ENCODE assay signal across 8 mouse cellular contexts in genomic region chr12:4037511-4037910, GRCm38 (mm10). TPM values are rescaled to one million over a fixed set of nuclear protein-coding genes. Genes with fewer than 3 reads are reported as not detected.
DNase-seq lines count a peak whose midpoint lies in the region; ATAC-seq lines count a peak whose summit lies in the region.

No protein-coding gene starts in this region.

- H3K4me2 ChIP-seq in liver, embryonic 12.5 days, result peak overlapping the region; percentile 79; the same call in 1 of the 2 replicates
- H3K4me2 ChIP-seq in liver, embryonic 11.5 days, result no peak overlapping the region; the same call in 1 of the 2 replicates
- H3K4me2 ChIP-seq in forebrain, embryonic 12.5 days, result peak overlapping the region; percentile 76
- H3K4me2 ChIP-seq in intestine, embryonic 15.5 days (replicated peaks), result peak overlapping the region; percentile 93
- peak overlapping the region; percentile 71 for H3K4me2 ChIP-seq in neural tube, embryonic 15.5 days

- H3K36me3 ChIP-seq in liver, embryonic 12.5 days, result no peaks in the 10 kb centered on the region
- no peaks in the 10 kb centered on the region for H3K36me3 ChIP-seq in liver, embryonic 11.5 days (ENCODE audit: control insufficient read depth, insufficient read depth, low read length)
- no peaks in the 10 kb centered on the region for H3K36me3 ChIP-seq in forebrain, embryonic 12.5 days (replicated peaks)
- no peaks in the 10 kb centered on the region for H3K36me3 ChIP-seq in intestine, embryonic 15.5 days
- H3K36me3 ChIP-seq in neural tube, embryonic 15.5 days, result 0 out of 2 replicates have a peak, but pooled peaks cover 4% of the 10 kb centered on the region

- ATAC-seq in liver, embryonic 12.5 days, result no peak
- no peak for ATAC-seq in liver, embryonic 11.5 days (replicated peaks; ENCODE audit: low FRiP score)
- ATAC-seq in forebrain, embryonic 12.5 days (ENCODE audit: low FRiP score), result no peak
- no peak for ATAC-seq in intestine, embryonic 15.5 days
- 0 out of 2 replicates have a peak, but pooled peaks have one; percentile 2 for ATAC-seq in neural tube, embryonic 15.5 days (ENCODE audit: low FRiP score)

- H3K4me3 ChIP-seq in liver, embryonic 12.5 days, result no peak overlapping the region
- no peak overlapping the region for H3K4me3 ChIP-seq in liver, embryonic 11.5 days (ENCODE audit: low read depth, low read length)
- peak overlapping the region; percentile 84 for H3K4me3 ChIP-seq in forebrain, embryonic 12.5 days (replicated peaks)
- H3K4me3 ChIP-seq in intestine, embryonic 15.5 days (replicated peaks), result peak overlapping the region; percentile 69
- peak overlapping the region; percentile 91 for H3K4me3 ChIP-seq in neural tube, embryonic 15.5 days (replicated peaks)

- H3K9ac ChIP-seq in liver, embryonic 12.5 days, result no peak overlapping the region
- no peak overlapping the region for H3K9ac ChIP-seq in liver, embryonic 11.5 days (ENCODE audit: low read depth, low read length)
- peak overlapping the region; percentile 89 for H3K9ac ChIP-seq in forebrain, embryonic 12.5 days
- no peak overlapping the region for H3K9ac ChIP-seq in intestine, embryonic 15.5 days
- H3K9ac ChIP-seq in neural tube, embryonic 15.5 days (replicated peaks), result peak overlapping the region; percentile 73

- WGBS in liver, embryonic 12.5 days (ENCODE audit: insufficient replicate concordance), result 25% methylated on average over 5 of the region's 5 CpGs
- 35% methylated on average over 5 of the region's 5 CpGs for WGBS in liver, embryonic 11.5 days
- WGBS in forebrain, embryonic 12.5 days, result 28% methylated on average over 5 of the region's 5 CpGs
- 40% methylated on average over 5 of the region's 5 CpGs for WGBS in intestine, embryonic 15.5 days
- WGBS in neural tube, embryonic 15.5 days, result 18% methylated on average over 5 of the region's 5 CpGs

- DNase-seq in liver, embryonic 11.5 days (ENCODE audit: low spot score), result no peak
- no peak for DNase-seq in spleen, adult 18-20 months
- no peak for DNase-seq in right cerebral cortex, postnatal 10 days (ENCODE audit: low spot score in 2 of 2)
- DNase-seq in thymus, adult 18-20 months, result no peak

- H3K27ac ChIP-seq in liver, embryonic 12.5 days, result no peak overlapping the region
- H3K27ac ChIP-seq in liver, embryonic 11.5 days (ENCODE audit: low read depth, low read length), result no peak overlapping the region
- no peak overlapping the region for H3K27ac ChIP-seq in forebrain, embryonic 12.5 days
- no peak overlapping the region for H3K27ac ChIP-seq in intestine, embryonic 15.5 days
- peak overlapping the region; percentile 84 for H3K27ac ChIP-seq in neural tube, embryonic 15.5 days (replicated peaks)

- H3K27me3 ChIP-seq in liver, embryonic 12.5 days (replicated peaks), result peaks cover 79% of the 10 kb centered on the region
- peaks cover 48% of the 10 kb centered on the region for H3K27me3 ChIP-seq in liver, embryonic 11.5 days (replicated peaks; ENCODE audit: control insufficient read depth, insufficient read depth, low read length)
- peaks cover 29% of the 10 kb centered on the region; the same call in 1 of the 2 replicates for H3K27me3 ChIP-seq in forebrain, embryonic 12.5 days
- no peaks in the 10 kb centered on the region for H3K27me3 ChIP-seq in intestine, embryonic 15.5 days (replicated peaks)
- H3K27me3 ChIP-seq in neural tube, embryonic 15.5 days (replicated peaks), result no peaks in the 10 kb centered on the region

- H3K4me1 ChIP-seq in liver, embryonic 12.5 days, result peaks cover 14% of the 10 kb centered on the region
- no peaks in the 10 kb centered on the region for H3K4me1 ChIP-seq in liver, embryonic 11.5 days (replicated peaks; ENCODE audit: control insufficient read depth, insufficient read depth, low read length)
- H3K4me1 ChIP-seq in forebrain, embryonic 12.5 days, result peaks cover 23% of the 10 kb centered on the region
- peaks cover 13% of the 10 kb centered on the region for H3K4me1 ChIP-seq in intestine, embryonic 15.5 days (replicated peaks)
- H3K4me1 ChIP-seq in neural tube, embryonic 15.5 days, result peaks cover 34% of the 10 kb centered on the region

- no peaks in the 10 kb centered on the region for H3K9me3 ChIP-seq in liver, embryonic 12.5 days (replicated peaks)
- H3K9me3 ChIP-seq in liver, embryonic 11.5 days (ENCODE audit: control insufficient read depth, low read length), result no peaks in the 10 kb centered on the region
- no peaks in the 10 kb centered on the region for H3K9me3 ChIP-seq in forebrain, embryonic 12.5 days
- H3K9me3 ChIP-seq in intestine, embryonic 15.5 days, result no peaks in the 10 kb centered on the region
- no peaks in the 10 kb centered on the region for H3K9me3 ChIP-seq in neural tube, embryonic 15.5 days (replicated peaks)

RNA-seq across cellular contexts. Expression of gene Efr3b, which starts 1.2 kb away (rescaled TPM):
- 0.41 and 0.50 TPM in 2 replicates for polyA plus RNA-seq in liver, embryonic 12.5 days (2016; fragmentation: Nextera tagmentation; extraction: Ambion mirVana)
- polyA plus RNA-seq in liver, embryonic 11.5 days (2014; fragmentation: Nextera tagmentation; extraction: Ambion mirVana), result 0.73 and 0.88 TPM in 2 replicates
- 24.5 and 27.2 TPM in 2 replicates for polyA plus RNA-seq in forebrain, embryonic 12.5 days (2016; fragmentation: Nextera tagmentation; extraction: Ambion mirVana)
- polyA plus RNA-seq in intestine, embryonic 15.5 days (2015; fragmentation: Nextera tagmentation; extraction: Ambion mirVana), result 3.0 and 3.2 TPM in 2 replicates
- polyA plus RNA-seq in neural tube, embryonic 15.5 days (2015; fragmentation: Nextera tagmentation; extraction: Ambion mirVana), result 27.2 and 33.6 TPM in 2 replicates

RNA-seq across cellular contexts. Expression of gene Dnajc27, which starts 44.9 kb away (rescaled TPM):
- 3.5 and 4.2 TPM in 2 replicates for polyA plus RNA-seq in liver, embryonic 12.5 days (2016; fragmentation: Nextera tagmentation; extraction: Ambion mirVana)
- 5.7 and 6.6 TPM in 2 replicates for polyA plus RNA-seq in liver, embryonic 11.5 days (2014; fragmentation: Nextera tagmentation; extraction: Ambion mirVana)
- 11.3 and 13.3 TPM in 2 replicates for polyA plus RNA-seq in forebrain, embryonic 12.5 days (2016; fragmentation: Nextera tagmentation; extraction: Ambion mirVana)
- polyA plus RNA-seq in intestine, embryonic 15.5 days (2015; fragmentation: Nextera tagmentation; extraction: Ambion mirVana), result 4.3 and 5.4 TPM in 2 replicates
- 20.0 and 21.3 TPM in 2 replicates for polyA plus RNA-seq in neural tube, embryonic 15.5 days (2015; fragmentation: Nextera tagmentation; extraction: Ambion mirVana)

Comparison
In these comparisons a context has a peak if more than half of its experiments do, and no peak if none do; other contexts are left out.
1. H3K4me3 ChIP-seq: peak in forebrain, embryonic 12.5 days (single experiment), intestine, embryonic 15.5 days (single experiment) and neural tube, embryonic 15.5 days (single experiment); none in liver, embryonic 12.5 days (single experiment) and liver, embryonic 11.5 days (single experiment).
2. H3K9ac ChIP-seq: peak in forebrain, embryonic 12.5 days (single experiment) and neural tube, embryonic 15.5 days (single experiment); none in liver, embryonic 12.5 days (single experiment), liver, embryonic 11.5 days (single experiment) and intestine, embryonic 15.5 days (single experiment).